Mouse (Mus musculus): ENCODE measurements around the gene Itih2.
A peak's percentile ranks its signal among the peaks of the same experiment; 100 is the strongest.

DNA sequence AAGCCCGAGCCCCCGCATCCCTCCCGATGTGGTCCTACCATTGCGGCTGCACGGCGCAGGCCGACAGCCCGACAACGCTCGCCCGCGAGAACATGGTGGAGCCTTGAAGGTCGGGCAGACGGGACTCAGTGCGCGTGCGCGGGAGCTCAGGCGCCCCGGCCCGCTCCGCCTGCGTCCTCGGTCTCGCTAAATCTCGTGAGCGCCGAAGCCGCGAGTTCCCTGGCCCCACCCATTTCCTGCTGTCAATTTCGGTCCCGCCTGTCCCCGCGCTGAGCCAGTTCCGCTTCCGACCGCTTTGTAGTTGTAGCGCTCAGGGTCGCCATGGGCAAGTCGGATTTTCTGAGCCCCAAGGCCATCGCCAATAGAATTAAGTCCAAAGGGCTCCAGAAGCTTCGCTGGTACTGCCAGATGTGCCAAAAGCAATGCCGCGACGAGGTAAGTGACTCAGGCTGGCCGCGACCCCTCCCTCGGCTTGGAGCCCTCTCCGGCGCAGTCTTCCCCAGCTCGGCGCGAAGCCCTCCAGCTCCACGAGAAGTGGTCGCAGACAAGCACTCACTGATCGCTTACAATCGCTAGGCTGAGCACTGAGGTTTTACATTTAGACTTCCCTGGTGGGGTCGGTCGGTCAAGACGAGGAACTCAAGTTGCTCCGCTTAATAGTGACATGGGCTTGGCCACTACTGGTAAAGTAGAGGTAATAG, 50.7 kb downstream of the Itih2 start, which contains the start of the genes Atp5c1 and Kin:
- TF ChIP-seq POLR2A (IDR thresholded peaks at IDR 0.05; ENCODE audit: low read depth, low read length) (peak; percentile 78), CTCF (IDR thresholded peaks at IDR 0.05; ENCODE audit: extremely low read depth, insufficient read length, insufficient replicate concordance, low read depth, low read length) (peak; percentile 41; the same call in 1 of the 2 replicates)
